Mouse (Mus musculus): ENCODE data around the gene Ntn5.
A peak's percentile ranks its signal among the peaks of the same experiment; 100 is the strongest.

Ntn5 gene

DNA sequence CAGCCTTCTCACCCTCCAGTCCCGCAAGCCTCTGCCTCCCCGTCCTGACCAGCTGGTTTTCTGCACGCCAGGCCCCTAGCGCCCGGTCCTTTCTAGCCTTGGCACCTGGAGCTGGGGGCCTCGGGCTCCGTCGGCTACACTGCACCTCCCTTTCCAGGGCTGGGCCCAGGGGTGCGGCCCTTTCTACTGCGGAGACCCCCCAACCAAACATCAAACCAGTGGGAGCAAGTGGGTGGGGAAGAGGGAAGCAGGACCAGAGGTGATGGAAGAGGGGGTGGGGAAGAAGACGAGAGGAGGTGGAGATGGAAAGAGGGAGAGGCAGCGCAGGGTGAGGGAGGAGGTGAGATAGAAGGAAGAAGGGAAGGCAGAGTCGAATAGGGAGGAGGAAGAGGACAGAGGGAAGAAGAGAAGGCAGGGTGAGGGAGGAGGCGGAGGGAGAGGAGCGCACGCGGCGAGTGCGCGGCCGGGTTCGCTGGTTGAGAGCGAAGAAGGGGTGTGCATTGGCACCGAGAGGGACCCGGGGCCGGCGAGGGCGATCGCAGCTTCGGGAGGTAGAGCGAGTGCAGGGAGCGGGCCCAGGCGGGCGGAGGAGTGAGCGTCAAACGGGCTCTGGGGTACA, 15.8 kb downstream of the Ntn5 start, which contains the start of gene Car11:
Gene Car11 (plus strand): TSS at position 321 of the 619 bp plus-strand sequence.
- DNase-seq (ENCODE audit: low spot score) = no peak

DNA sequence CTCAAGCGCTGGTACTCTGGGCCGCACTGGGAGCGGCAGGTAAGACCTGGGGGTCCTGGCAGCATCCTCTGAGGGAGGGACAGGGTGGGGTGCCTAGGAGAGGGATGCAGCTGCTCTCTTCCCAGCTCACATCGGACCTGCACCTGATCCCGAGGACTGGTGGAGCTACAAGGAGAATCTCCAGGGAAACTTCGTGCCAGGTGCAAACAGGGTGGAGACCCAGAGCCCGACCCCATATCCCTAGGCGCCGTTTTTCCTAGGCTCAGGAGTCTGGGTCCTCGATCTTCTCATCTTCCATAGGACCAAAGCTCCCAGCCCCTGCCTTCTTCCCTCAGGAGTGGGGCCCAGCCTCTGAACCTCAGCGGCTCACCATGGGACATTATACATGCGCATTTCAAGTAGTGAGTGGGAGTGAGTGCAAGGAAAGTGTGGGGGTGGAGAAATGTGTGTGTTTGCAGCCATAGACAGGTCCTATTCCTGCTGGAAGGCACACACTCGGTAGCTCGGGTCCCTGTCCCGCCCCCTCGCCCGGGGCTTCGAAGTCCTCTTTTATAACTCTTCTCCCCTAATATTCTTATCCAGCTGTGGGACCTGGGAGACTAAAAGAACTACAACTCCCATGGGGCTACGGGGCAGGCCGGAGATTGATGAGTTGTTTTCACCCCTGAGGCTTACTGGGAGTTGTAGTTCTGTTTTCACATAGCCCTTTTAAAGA, 16.6 kb downstream of the Ntn5 start:
- DNase-seq (ENCODE audit: low spot score) = peak; percentile 86

DNA sequence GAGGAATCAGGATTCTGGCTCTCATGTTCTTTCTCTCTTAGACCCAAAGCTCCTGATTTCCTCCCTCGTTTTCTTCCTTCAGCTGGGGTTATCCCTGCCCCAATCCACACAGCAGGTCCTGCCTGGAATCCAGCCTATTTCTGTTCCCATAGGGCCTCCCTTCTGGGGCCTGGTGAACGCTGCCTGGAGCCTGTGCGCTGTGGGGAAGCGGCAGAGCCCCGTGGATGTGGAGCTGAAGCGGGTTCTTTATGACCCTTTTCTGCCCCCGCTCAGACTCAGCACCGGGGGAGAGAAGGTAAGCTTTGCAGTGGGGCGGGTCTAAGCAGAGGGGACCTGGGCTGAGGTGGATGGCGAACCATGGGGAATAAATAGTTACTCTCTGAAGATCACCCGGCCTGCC, 17.2 kb downstream of the Ntn5 start:
- DNase-seq (ENCODE audit: low spot score) = no peak

DNA sequence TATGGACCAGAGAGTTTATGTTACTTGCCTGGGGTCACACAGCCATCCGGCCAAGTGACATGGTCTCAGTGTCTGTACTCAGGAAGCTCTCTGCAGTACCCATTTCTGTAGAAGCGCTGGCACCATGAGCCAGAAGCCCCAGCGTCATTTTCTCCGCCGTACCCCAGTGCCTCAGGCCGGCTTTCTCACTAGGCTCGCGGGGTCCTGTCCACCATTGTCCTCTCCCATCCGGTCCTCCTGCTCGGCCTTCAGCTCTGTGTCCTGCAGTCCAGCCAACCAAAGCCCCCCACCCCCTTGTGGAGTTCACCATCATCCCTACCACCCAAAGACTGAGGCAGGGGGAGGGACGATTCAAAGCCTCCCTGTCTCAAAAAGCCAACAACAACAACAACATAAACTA, 17.8 kb downstream of the Ntn5 start:
- DNase-seq (ENCODE audit: low spot score) = no peak

DNA sequence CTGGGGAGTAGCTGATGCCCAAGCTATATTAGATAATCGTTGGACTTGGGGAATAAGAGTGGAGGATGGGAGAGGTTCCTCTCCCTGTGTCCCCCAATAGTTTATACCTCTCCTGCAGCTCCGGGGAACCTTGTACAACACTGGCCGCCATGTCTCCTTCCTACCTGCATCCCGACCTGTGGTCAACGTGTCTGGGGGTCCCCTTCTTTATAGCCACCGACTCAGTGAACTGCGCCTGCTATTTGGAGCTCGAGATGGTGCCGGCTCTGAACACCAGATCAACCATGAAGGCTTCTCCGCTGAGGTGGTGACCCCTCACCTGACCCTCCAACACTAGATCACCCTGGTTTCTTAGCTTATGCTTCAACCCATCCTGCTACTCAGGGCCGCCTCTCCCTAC, 18.5 kb downstream of the Ntn5 start:
- DNase-seq (ENCODE audit: low spot score) = no peak

DNA sequence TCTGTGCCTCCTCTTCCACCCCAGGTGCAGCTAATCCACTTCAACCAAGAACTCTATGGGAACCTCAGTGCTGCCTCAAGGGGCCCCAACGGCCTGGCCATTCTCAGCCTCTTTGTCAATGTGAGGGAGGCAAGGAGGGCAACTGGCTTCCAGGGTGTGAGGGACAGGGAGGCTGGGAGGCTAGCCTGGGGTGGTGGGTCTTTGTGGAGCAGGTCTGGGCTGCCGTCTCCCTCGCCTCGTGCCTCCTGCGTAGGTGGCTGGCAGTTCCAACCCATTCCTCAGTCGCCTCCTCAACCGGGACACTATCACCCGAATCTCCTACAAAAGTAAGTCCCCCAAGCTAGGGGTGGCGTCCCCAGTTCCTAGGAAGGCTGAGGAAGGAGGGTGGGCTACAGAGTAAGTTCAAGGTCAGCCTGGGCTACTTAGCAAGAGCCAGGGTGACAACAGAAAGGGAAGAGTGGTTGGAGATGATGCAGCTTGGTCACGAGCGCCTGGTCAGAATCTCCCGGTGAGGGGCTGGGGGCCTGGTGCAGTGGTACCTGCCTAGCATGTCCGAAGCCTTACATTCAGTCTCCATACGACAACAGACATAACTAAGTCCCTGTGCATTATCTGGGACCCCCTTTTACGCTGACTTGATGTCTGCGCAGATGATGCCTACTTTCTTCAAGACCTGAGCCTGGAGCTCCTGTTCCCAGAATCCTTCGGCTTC, 19.1 kb downstream of the Ntn5 start:
- no peak for DNase-seq (ENCODE audit: low spot score)

DNA sequence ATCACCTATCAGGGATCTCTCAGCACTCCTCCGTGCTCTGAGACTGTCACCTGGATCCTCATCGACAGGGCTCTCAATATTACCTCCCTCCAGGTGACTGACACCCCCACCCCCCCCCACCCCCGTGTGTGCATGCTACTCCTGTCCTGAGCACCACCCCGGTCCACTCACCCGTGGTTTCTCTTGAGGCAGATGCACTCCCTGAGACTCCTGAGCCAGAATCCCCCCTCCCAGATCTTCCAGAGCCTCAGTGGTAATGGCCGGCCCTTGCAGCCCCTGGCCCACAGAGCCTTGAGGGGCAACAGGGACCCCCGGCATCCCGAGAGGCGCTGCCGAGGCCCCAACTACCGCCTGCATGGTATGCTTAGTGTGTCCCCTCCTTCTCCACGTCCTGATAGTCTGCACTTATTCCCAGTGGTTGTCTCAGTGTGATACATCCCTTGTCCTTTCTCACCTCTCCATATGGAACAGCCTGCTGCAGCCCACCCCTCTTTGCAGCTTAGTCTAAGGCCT, 19.8 kb downstream of the Ntn5 start:
- DNase-seq (ENCODE audit: low spot score) = no peak

DNA sequence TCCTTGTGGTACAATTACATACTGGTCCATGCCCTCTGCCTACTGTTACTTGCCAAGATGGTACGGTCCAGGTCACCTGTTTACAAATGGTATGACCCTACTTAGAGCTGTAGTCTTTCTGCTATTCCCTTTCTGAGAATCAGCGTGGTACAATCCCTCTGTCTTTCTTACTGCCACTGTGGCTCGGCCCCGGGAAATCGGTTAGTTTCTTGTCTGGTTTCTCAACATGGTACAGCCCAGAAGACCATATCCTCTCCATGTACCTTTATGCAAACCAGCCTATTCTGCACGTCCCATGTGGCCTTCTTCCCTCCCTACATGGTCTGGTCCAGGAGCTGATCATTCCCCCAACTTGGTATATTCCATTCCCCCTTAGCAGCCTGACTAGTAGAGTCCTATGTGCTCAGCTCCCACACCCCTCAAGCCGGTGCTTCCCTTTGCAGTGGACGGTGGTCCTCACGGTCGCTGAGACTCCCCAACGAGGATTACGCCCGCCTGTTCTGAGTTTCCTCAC, 20.3 kb downstream of the Ntn5 start:
- peak; percentile 70 for DNase-seq (ENCODE audit: low spot score)

DNA sequence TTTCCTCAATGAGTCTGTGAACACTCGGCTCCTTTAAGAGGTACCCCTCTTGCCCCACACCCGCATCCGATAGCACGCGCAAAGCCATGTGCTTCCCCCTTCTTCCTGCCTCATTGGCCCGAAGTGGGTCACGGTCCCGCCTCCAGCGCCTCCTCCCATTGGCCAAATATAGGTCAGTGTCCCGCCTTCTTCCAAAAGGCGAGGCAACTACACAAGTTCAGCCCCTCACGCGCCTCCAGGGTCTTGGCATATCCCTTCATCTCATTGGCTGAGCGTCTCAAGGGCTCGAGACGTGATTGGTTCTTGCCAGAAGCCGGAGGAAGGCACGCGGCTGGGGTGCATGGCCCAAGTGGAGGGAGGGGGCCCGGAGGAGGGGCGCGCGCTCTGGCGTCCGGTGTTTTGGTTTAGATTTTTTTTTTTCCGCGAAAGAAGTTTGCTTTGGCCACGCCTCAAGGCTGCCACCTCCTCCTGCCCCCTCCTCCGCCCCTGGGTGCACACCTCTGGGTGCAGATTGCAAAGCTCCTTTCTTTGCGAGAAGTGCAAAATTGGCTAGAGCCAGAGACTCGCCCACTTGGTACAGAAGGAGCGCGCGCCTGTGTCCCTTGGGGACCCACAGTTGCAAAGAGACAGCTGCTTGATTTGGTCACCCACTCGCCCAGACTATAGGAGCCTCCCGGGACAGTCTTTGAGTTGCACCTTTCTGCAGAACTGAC, 21.1 kb downstream of the Ntn5 start, which contains the start of gene Dbp:
Gene Dbp (plus strand): TSS at position 359 of the 713 bp plus-strand sequence.
- peak; percentile 100 for DNase-seq (ENCODE audit: low spot score)

DNA sequence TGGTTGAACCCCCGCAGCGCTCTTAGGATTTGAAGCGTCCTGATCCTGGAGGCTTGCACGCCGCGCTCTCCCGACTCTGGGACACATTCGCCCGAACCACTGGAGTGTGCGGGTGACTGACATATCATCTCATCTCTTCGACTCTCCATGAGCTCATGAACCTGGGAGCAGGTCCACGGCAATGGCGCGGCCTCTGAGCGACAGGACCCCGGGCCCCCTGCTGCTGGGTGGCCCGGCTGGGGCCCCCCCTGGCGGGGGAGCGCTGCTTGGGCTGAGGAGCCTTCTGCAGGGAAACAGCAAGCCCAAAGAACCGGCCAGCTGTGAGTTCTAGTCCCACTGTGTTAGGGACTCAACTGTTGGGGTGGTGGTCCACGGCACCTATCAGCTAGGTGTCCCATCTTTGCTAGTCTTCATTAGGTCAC, 21.6 kb downstream of the Ntn5 start:
- no peak for DNase-seq (ENCODE audit: low spot score)

DNA sequence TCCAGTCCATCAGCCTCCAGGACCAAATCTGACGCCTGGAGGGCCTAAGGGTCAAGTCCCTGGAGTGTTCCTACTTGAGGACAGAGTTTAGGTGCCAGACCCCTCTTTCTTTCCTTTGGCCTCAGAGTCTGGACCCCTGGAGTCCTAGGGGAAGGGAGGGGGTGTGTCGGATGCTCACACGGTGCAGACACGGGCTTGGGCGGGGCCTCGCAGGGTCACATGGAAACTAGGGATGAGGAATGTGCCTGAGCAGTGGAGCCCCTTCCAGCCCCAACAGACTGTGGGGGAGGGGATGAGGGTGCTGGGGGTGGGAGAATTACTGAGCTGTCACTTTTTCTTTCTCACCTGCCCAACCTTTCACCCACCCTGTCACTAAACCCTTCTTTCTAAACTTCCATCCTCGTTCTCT, 22.1 kb downstream of the Ntn5 start:
- peak; percentile 93 for DNase-seq (ENCODE audit: low spot score)

DNA sequence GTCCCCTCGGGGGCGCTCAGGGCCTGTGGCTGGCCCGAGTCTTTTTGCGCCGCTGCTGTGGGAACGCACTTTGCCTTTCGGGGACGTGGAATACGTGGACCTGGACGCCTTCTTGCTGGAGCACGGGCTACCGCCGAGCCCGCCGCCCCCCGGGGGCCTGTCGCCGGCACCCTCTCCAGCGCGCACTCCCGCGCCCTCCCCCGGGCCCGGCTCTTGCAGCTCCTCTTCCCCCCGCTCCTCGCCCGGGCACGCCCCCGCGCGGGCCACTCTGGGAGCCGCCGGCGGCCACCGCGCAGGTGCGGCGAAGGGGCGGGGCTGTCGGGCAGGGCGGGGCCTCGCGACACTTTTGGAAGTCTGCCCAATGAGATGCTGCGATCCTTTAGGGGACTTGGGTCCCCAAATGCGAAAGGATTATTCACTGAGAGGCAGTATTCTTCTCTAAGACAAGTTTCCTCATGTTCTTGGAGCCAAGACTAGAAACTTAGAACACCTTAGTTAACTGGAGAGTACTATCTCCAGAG, 23.0 kb downstream of the Ntn5 start:
- peak; percentile 90 for DNase-seq (ENCODE audit: low spot score)

DNA sequence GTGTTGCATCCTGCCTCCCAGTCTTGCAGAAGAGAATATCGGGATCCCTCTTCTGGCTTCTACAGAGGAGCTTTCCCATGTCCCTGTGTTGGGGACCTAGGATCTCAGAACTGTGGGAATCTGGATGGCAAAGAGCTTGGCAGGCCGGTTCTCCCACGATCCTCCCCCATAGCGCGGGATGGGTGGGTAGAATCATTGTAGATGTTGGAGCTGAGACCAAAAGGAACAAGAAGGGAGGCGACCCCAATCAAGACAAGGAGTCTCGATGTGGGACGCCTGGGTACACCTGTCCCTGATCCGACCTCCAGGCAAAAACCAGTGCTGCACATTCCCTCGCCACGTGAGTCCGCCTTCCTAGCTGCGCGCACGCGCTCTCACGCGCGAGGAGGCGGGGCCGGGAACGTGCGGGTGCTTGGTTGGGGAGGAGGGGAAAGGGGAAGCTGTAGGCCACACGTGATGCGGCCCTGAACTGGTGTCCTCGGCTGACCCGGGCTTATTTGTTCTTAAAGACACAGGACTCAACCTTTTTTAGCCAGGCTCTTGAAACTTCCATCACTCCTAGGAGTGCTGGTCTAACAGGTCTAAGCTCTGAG, 23.6 kb downstream of the Ntn5 start:
- peak; percentile 97 for DNase-seq (ENCODE audit: low spot score)

DNA sequence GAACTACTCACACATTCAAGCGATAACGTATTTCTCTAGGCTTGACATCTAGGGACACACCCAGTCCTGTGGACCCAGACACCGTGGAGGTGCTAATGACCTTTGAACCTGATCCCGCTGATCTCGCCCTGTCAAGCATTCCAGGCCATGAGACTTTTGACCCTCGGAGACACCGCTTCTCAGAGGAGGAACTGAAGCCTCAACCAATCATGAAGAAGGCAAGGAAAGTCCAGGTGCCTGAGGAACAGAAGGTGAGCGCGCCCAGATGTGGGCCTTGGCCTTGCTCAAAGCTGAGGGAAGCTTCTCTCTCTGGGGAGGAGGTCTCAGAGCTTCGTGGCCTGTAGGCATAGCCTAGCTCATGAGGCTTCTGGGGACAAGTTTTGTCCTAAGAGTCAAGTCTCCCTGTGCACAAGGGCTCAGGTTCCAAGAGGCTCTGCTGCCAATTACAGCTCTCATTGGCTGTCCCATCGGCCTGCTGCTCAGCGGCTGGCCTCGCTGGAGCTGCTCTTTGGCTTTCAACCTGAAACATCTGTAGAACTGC, 24.5 kb downstream of the Ntn5 start:
- no peak for DNase-seq (ENCODE audit: low spot score)

DNA sequence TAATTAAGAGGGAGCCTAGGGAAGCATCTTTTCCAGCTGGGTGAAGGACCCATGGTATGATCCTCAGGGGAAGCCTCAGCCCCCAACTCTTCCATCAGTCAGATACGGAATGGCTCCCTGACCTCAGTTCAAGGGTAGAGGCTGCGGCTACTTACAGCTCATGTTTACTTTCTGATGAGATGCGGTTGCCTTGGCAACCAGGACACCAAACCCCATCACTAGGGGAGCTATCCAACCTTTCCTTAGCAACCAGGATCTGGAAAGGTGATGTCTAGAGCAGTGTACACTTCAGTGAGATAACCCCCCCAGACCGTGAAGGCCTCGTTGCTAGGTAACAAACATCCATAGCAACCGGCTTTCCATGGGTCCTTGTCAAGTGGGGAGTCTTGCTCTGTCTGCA, 25.2 kb downstream of the Ntn5 start:
- DNase-seq (ENCODE audit: low spot score) = no peak

DNA sequence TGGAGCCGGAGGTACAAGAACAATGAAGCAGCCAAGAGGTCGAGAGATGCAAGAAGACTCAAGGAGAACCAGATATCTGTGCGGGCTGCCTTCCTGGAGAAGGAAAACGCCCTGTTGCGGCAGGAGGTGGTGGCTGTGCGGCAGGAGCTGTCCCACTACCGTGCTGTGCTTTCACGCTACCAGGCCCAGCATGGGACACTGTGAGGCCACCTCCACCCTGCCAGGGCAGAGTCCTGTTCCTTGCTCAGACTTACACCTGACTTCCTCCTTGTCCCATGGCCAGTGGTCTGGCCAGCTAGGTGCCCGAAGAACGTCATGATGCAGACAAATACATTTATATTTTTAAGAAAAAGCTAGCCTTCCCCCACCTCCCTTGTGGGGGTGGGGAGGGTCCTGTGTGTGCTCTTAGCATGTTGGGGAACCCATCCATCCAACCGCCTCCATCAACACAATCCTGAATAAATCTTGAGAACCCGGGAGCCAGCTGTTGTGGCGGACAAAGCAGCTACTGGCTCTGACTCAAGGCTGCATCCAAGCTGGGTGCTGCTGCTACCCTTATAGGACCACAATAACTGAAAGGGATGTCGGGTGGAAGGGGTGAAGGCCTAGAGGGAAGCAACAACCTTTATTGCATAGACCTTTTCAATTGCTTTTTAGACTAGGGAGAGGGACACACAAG, 26.0 kb downstream of the Ntn5 start:
- no peak for DNase-seq (ENCODE audit: low spot score)

DNA sequence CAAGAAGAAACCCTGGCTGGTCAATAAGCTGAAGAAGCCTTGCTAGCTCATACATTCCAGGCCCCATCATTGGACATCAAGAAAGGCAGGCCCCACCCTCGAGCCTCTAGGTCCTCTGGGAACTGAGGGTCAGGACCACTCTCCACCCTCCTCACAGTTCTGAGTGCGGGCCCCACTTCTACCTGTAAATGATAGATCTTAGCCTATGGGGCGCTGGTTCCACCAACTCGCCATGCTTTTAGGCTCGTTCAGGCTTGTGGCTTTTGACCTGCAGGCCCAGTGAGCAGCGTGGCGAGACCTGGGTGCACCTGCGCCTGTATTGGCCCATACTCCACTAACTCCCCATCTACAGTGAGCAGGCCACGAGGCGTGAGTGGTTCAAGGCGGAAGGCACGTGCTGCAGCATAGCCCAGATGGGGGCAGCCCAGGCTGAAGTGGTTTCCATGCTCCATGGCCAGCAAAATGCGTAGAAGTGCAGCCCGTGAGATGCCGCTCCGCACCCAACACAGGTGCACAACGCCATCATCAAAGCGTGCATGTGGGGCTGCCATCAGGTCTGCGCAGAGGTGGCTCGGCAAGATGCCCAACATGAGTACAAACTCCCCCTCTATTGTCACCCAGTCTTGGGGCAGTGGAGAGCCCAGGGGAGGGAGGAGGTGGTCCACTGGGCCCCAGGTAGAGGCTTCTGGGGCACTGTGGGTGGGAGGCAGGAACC, 26.8 kb downstream of the Ntn5 start:
- DNase-seq (ENCODE audit: low spot score) = no peak

DNA sequence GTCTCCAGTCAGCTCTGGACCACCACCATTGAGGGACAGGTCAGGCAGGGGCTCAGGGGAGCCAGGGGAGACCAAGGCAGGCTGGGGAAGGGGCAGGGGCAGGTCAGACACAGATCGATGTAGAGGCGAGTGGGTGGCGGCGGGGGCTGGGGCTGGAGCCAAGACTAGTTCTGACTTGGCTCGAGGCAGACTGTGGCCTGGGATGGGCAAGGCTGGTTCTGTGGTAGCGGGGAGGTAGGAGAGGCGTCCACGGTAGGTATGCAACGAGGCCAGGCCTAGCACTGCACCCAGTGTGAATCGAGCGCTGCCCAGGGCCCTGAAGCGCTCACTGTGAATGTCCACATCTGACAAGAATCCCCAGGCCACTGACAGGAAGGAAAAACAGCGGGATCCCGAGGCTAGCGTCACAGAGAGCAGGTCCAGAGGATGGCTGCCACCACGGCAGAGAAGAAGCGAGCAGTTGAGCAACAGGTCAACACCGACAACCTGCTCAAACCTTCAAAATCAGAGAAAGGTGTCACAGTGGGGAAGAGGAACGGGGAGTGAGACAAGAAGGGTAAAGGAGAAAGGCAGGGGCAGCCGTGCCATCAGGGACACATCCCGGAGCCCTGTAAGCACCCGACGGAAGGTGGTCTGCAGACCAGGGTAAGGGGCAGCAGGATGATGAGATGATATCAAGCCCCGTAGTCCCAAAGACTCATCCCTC, 27.6 kb downstream of the Ntn5 start:
- DNase-seq (ENCODE audit: low spot score) = no peak

All from lung, postnatal 25 days (tissue).